Mouse (Mus musculus): ENCODE measurements around the gene Rasl11b. TPM values are rescaled to one million over a fixed set of nuclear protein-coding genes. Genes with fewer than 3 reads are reported as not detected.

Gene Rasl11b
- polyA plus RNA-seq, 1 experiment, result 7.7 TPM

DNA sequence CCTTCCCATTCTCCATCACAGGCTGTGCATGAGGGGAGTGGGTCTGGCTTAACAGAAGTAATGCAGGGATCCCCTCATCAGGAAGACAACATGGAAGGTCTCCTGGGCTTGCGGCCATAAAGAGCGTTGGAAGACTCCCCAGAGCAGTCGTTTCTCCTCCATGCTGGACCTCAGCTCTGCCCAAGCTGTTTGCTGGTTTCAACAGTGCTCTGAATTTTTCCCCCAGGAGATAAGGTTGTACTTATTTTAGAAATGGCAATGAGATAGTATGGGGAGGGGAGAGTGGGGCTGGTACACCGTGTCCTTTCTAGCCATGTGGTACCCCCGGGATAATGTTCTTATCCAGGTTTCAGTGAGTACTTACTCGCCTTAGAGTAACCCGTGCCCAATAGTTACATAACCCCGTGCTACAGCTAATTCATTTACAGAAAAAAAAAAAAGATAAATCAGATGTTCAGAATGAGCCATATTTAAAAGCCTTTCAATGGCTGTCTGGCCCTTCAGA, 50.6 kb downstream of the Rasl11b start:
- H3K36me3 ChIP-seq (ENCODE audit: control insufficient read depth, insufficient read depth, low read length), result no peaks in the 10 kb centered on the region
- H3K4me1 ChIP-seq (ENCODE audit: control insufficient read depth, insufficient read depth, insufficient read length), result no peaks in the 10 kb centered on the region
- no peak overlapping the region for H3K4me3 ChIP-seq (ENCODE audit: extremely low read depth, insufficient read depth, insufficient read length)
- no peak for DNase-seq (ENCODE audit: low read depth in 1 of 2, low spot score in 2 of 2)
- TF ChIP-seq POLR2A (IDR thresholded peaks at IDR 0.05; ENCODE audit: low read depth, low read length), result no peak
- H3K27me3 ChIP-seq (ENCODE audit: control insufficient read depth, insufficient read depth, low read length), result no peaks in the 10 kb centered on the region
- 93% methylated on average over 8 of the region's 8 CpGs for WGBS
- no peak overlapping the region for H3K27ac ChIP-seq (ENCODE audit: insufficient read depth, low read length)

DNA sequence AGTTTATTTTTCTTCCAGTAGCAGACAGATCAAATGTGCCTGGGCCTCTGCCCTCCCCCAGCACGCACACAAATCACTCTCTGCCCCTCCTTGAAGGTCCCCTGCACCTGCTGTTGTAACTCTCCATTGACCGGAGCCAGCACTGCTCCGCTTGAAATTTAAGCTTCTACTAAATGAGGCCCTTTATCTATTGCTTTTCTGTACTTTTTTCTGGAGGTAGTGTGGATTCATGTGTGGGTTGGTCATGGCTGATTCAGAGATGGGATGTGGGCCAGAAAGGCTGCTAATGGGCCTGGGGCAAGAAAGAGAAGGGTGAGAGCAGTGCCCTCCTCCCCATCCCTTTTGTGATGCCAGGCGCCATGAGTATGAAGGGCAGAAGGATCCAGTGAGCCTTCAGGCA, 51.4 kb downstream of the Rasl11b start:
- no peak overlapping the region for H3K4me3 ChIP-seq (ENCODE audit: extremely low read depth, insufficient read depth, insufficient read length)
- H3K27ac ChIP-seq (ENCODE audit: insufficient read depth, low read length), result no peak overlapping the region
- no peaks in the 10 kb centered on the region for H3K27me3 ChIP-seq (ENCODE audit: control insufficient read depth, insufficient read depth, low read length)
- WGBS, result 87% methylated on average over 4 of the region's 4 CpGs
- no peaks in the 10 kb centered on the region for H3K36me3 ChIP-seq (ENCODE audit: control insufficient read depth, insufficient read depth, low read length)
- no peak for DNase-seq (ENCODE audit: low read depth in 1 of 2, low spot score in 2 of 2)
- H3K4me1 ChIP-seq (ENCODE audit: control insufficient read depth, insufficient read depth, insufficient read length), result no peaks in the 10 kb centered on the region
- TF ChIP-seq CTCF (IDR thresholded peaks at IDR 0.05; ENCODE audit: extremely low read depth, insufficient read depth, insufficient read length, insufficient replicate concordance) (no peak), POLR2A (IDR thresholded peaks at IDR 0.05; ENCODE audit: low read depth, low read length) (no peak)

DNA sequence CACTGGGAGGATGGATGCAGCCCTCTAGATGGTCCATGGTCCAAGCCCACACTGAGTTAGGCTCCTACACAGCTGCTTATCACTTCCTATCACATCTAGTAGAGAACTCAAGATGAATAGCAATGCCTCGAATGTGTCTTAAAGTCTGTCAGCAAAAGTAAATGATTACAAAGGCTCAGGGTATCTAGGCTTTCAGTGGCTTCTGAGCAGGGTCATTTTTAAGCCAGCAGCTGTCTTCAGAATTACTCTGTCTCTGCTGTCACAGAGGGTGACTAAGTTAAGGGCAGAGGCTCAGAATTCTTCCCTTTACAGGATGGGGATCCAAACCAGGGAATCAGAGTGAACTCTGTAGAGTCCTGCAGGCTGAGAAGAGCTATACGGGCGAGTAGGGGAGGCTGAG, 51.9 kb downstream of the Rasl11b start:
- H3K27me3 ChIP-seq (ENCODE audit: control insufficient read depth, insufficient read depth, low read length), result no peaks in the 10 kb centered on the region
- H3K27ac ChIP-seq (ENCODE audit: insufficient read depth, low read length), result no peak overlapping the region
- no peak for DNase-seq (ENCODE audit: low read depth in 1 of 2, low spot score in 2 of 2)
- no peaks in the 10 kb centered on the region for H3K36me3 ChIP-seq (ENCODE audit: control insufficient read depth, insufficient read depth, low read length)
- no peaks in the 10 kb centered on the region for H3K4me1 ChIP-seq (ENCODE audit: control insufficient read depth, insufficient read depth, insufficient read length)
- WGBS, result 76% methylated on average over 3 of the region's 3 CpGs
- TF ChIP-seq CTCF (IDR thresholded peaks at IDR 0.05; ENCODE audit: extremely low read depth, insufficient read depth, insufficient read length, insufficient replicate concordance) (no peak), POLR2A (IDR thresholded peaks at IDR 0.05; ENCODE audit: low read depth, low read length) (no peak)
- H3K4me3 ChIP-seq (ENCODE audit: extremely low read depth, insufficient read depth, insufficient read length), result no peak overlapping the region

Other genes starting within 250 kb of the Rasl11b start
- 1.8 and 2.7 TPM in 2 replicates for gene Usp46, start 126.9 kb upstream of the Rasl11b start, polyA plus RNA-seq (2012; rRNA removed)

Data from spleen, adult 2 months (tissue).